Mouse (Mus musculus): ENCODE measurements around the gene Olfr1352.

DNA sequence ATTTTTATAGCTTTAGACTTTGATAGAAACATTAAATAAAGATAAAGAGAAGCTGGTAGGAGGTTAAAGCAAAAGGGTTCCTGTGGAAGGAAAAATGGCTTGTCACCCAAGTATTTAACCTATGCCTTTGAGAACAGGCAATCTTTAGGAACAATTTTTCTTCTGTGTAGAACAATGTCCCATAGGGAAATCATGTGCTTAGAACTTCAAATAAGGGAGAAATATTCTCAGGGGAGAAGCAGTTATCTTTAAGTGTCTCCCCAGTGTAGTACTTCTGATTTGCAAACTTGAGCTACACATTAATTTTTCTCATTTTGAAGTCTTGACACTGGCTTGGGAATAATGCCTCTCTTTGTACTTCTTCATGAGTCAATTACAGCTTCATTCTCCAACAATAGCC lies 47.6 kb downstream of the Olfr1352 start, which contains the start of gene Olfr57:
- TF ChIP-seq CTCF (conservative IDR thresholded peaks at IDR 0.05; ENCODE audit: insufficient read depth, insufficient read length, low read depth, low read length) (no peak), POLR2A (IDR thresholded peaks at IDR 0.05; ENCODE audit: low read depth, low read length) (no peak)
